Mouse (Mus musculus) fat pad, adult 2 months (tissue): Measurements from ENCODE around the gene Dner.
"Not testable (repeated sequence)": the region's sequence is repeated elsewhere in the genome, so short reads cannot be mapped to it uniquely, and the experiment has no call there.

Experiments
- DNase-seq: peaks from one replicate; pipeline ENCODE4 v3.0.0-alpha.2; 2011; ENCODE audit warnings: low read depth, low spot score; ENCODE audit errors: extremely low read depth

Dner gene

GRCm38 (mm10) chr1:84347796-84348476 is 348.1 kb downstream of the Dner start:
- DNase-seq = no peak

GRCm38 (mm10) chr1:84332797-84333196 is 363.2 kb downstream of the Dner start:
- not testable (repeated sequence) for DNase-seq

GRCm38 (mm10) chr1:84331861-84332260 is 364.2 kb downstream of the Dner start:
- not testable (repeated sequence) for DNase-seq

- DNase-seq = no peak
Measured at GRCm38 (mm10) chr1:84325309-84325708, 370.7 kb downstream of the Dner start.

- no peak for DNase-seq
Measured at GRCm38 (mm10) chr1:84321327-84321726, 374.7 kb downstream of the Dner start.
